Mouse (Mus musculus) kidney, adult 2 months (tissue): Measurements from ENCODE around the gene Lmtk2. TPM values are rescaled to one million over a fixed set of nuclear protein-coding genes. Genes with fewer than 3 reads are reported as not detected.
A peak's percentile ranks its signal among the peaks of the same experiment; 100 is the strongest.

Source experiments
- DNase-seq: peaks from one replicate; pipeline ENCODE4 v3.0.0; 2021
- H3K27ac ChIP-seq: fragments of 200-500 bp; 2 replicates; pipeline ENCODE4 v1.5.1; 2012; ENCODE audit warnings: low read depth, low read length, control low read depth, inconsistent platforms; ENCODE audit not compliant: insufficient read depth
- H3K27me3 ChIP-seq: fragments of 200-500 bp; replicated peaks from 2 replicates; pipeline ENCODE4 v1.6.1; 2012; ENCODE audit warnings: mild to moderate bottlenecking, moderate library complexity, low read length, inconsistent platforms; ENCODE audit not compliant: control insufficient read depth, insufficient read depth
- H3K36me3 ChIP-seq: fragments of 200-500 bp; 2 replicates; pipeline ENCODE4 v1.6.1; 2012; ENCODE audit warnings: mild to moderate bottlenecking, moderate library complexity, low read length, inconsistent platforms; ENCODE audit not compliant: control insufficient read depth, insufficient read depth
- H3K4me1 ChIP-seq: fragments of 200-500 bp; 2 replicates; pipeline ENCODE4 v1.6.1; 2011; ENCODE audit warnings: low read length; ENCODE audit not compliant: control insufficient read depth, insufficient read depth
- H3K4me3 ChIP-seq: fragments of 200-500 bp; 2 replicates; pipeline ENCODE4 v1.5.1; 2011; ENCODE audit warnings: mild to moderate bottlenecking, low read depth, low read length, control low read depth; ENCODE audit not compliant: insufficient read depth
- CTCF ChIP-seq: fragments of 200-500 bp; conservative IDR thresholded peaks from 2 replicates; pipeline ENCODE4 v1.5.1; 2011; ENCODE audit warnings: low read depth, mild to moderate bottlenecking, control low read depth, low read length, moderate library complexity, mixed read lengths; ENCODE audit not compliant: insufficient read depth, insufficient read length
- POLR2A ChIP-seq: fragments of 200-500 bp; IDR thresholded peaks from one replicate; pipeline ENCODE4 v1.6.1; 2011; ENCODE audit warnings: low read depth, low read length, control low read depth
- WGBS: fragments of 180-500 bp; shearing (Covaris S2); methylation state at CpG from one replicate; pipeline ENCODE4 v1.1.7; 2018; 5-methylcytosine and 5-hydroxymethylcytosine counted together
- polyA plus RNA-seq: library from polyadenylated mRNA; depleted of rRNA; stranded (reverse); fragments of >200 nt; gene quantifications from 2 replicates; pipeline ENCODE4 v1.2.3, GENCODE M21; 2012

Lmtk2 gene
- polyA plus RNA-seq, 1 experiment, result 30.6 TPM

- DNase-seq, result peak; percentile 57
- H3K36me3 ChIP-seq, result no peaks in the 10 kb centered on the region; the same call in 1 of the 2 replicates
Observed at GRCm38 (mm10) chr5:144169275-144169975, 69.2 kb downstream of the Lmtk2 start.

GRCm38 (mm10) chr5:144173648-144174047 lies 73.4 kb downstream of the Lmtk2 start:
- TF ChIP-seq POLR2A (no peak), CTCF (no peak)
- peaks cover 2% of the 10 kb centered on the region; the same call in 1 of the 2 replicates for H3K36me3 ChIP-seq
- no peaks in the 10 kb centered on the region for H3K4me1 ChIP-seq
- H3K4me3 ChIP-seq, result no peak overlapping the region
- DNase-seq, result no peak
- H3K27ac ChIP-seq, result no peak overlapping the region
- H3K27me3 ChIP-seq, result no peaks in the 10 kb centered on the region
- WGBS, result 84% methylated on average over 18 of the region's 18 CpGs

More at GRCm38 (mm10) chr5:144169275-144169975, 69.2 kb downstream of the Lmtk2 start:
- H3K27me3 ChIP-seq, result no peaks in the 10 kb centered on the region
- no peak overlapping the region for H3K4me3 ChIP-seq
- no peaks in the 10 kb centered on the region for H3K4me1 ChIP-seq
- 44% methylated on average over 8 of the region's 8 CpGs for WGBS
- H3K27ac ChIP-seq, result no peak overlapping the region
- no peak for TF ChIP-seq CTCF
- TF ChIP-seq POLR2A, result no peak

- no peaks in the 10 kb centered on the region for H3K27me3 ChIP-seq
- peaks cover 2% of the 10 kb centered on the region; the same call in 1 of the 2 replicates for H3K36me3 ChIP-seq
- H3K27ac ChIP-seq, result no peak overlapping the region
- 47% methylated on average over 6 of the region's 6 CpGs for WGBS
- no peak overlapping the region for H3K4me3 ChIP-seq
- TF ChIP-seq CTCF, result no peak
- no peak for TF ChIP-seq POLR2A
- DNase-seq, result no peak
- no peaks in the 10 kb centered on the region for H3K4me1 ChIP-seq
Observed at GRCm38 (mm10) chr5:144178216-144178615, 78.0 kb downstream of the Lmtk2 start.

GRCm38 (mm10) chr5:144181249-144181648 lies 81.0 kb downstream of the Lmtk2 start:
- no peak for DNase-seq
- Histone ChIP-seq H3K4me1 (no peaks in the 10 kb centered on the region), H3K36me3 (no peaks in the 10 kb centered on the region; the same call in 1 of the 2 replicates), H3K27ac (no peak overlapping the region), H3K27me3 (no peaks in the 10 kb centered on the region), H3K4me3 (no peak overlapping the region)
- TF ChIP-seq POLR2A, result no peak
- no peak for TF ChIP-seq CTCF
- WGBS, result 85% methylated on average over 7 of the region's 7 CpGs

- Histone ChIP-seq H3K27ac (no peak overlapping the region), H3K4me1 (no peaks in the 10 kb centered on the region), H3K27me3 (no peaks in the 10 kb centered on the region), H3K36me3 (no peaks in the 10 kb centered on the region; the same call in 1 of the 2 replicates), H3K4me3 (no peak overlapping the region)
- TF ChIP-seq POLR2A (no peak), CTCF (no peak)
- 75% methylated on average over 20 of the region's 20 CpGs for WGBS
- DNase-seq, result no peak
Observed at GRCm38 (mm10) chr5:144182542-144183247, 82.5 kb downstream of the Lmtk2 start.

- no peaks in the 10 kb centered on the region for H3K4me1 ChIP-seq
- WGBS, result 82% methylated on average over 8 of the region's 8 CpGs
- H3K4me3 ChIP-seq, result no peak overlapping the region
- no peak for TF ChIP-seq CTCF
- TF ChIP-seq POLR2A, result no peak
- no peak for DNase-seq
- no peaks in the 10 kb centered on the region for H3K27me3 ChIP-seq
- no peak overlapping the region for H3K27ac ChIP-seq
- no peaks in the 10 kb centered on the region; the same call in 1 of the 2 replicates for H3K36me3 ChIP-seq
Observed at GRCm38 (mm10) chr5:144183248-144183559, 83.0 kb downstream of the Lmtk2 start.

- H3K27me3 ChIP-seq, result no peaks in the 10 kb centered on the region
- TF ChIP-seq POLR2A (no peak), CTCF (no peak)
- H3K4me3 ChIP-seq, result no peak overlapping the region
- H3K27ac ChIP-seq, result no peak overlapping the region
- H3K36me3 ChIP-seq, result no peaks in the 10 kb centered on the region; the same call in 1 of the 2 replicates
- DNase-seq, result no peak
- H3K4me1 ChIP-seq, result no peaks in the 10 kb centered on the region
- 56% methylated on average over 7 of the region's 7 CpGs for WGBS
Observed at GRCm38 (mm10) chr5:144183647-144184335, 83.6 kb downstream of the Lmtk2 start.
